Mouse (Mus musculus) CH12.LX (cell line): ENCODE measurements around the gene Chst15. TPM values are rescaled to one million over a fixed set of nuclear protein-coding genes. Genes with fewer than 3 reads are reported as not detected.

Experiments used
- DNase-seq: peaks from one replicate; pipeline ENCODE4 v3.0.0-alpha.2; 2013; ENCODE audit errors: extremely low read depth
- H3K27ac ChIP-seq: 2 replicates; pipeline ENCODE4 v1.5.1; 2012; ENCODE audit warnings: low read depth, mild to moderate bottlenecking, control low read depth, moderate library complexity; ENCODE audit not compliant: insufficient read depth
- H3K27me3 ChIP-seq: replicated peaks from 2 replicates; pipeline ENCODE3; 2012; ENCODE audit warnings: inconsistent platforms
- H3K36me3 ChIP-seq, 2 experiments: replicated peaks in 1 of 2; 2 replicates each; pipeline versions ENCODE3 to v1.6.1; 2012; ENCODE audit warnings: inconsistent platforms in 1 of 2, low read length in 1 of 2, mild to moderate bottlenecking in 1 of 2, mixed read lengths in 1 of 2, moderate library complexity in 1 of 2; ENCODE audit not compliant: control insufficient read depth in 1 of 2, insufficient read depth in 1 of 2
- H3K4me1 ChIP-seq, 2 experiments: 2 replicates each; pipeline ENCODE4 v1.6.1; 2012; ENCODE audit warnings: inconsistent platforms in 1 of 2, moderate library complexity in 1 of 2; ENCODE audit not compliant: insufficient read depth in 2 of 2, control insufficient read depth in 1 of 2
- H3K4me2 ChIP-seq: 2 replicates; pipeline ENCODE4 v1.6.1; 2012; ENCODE audit warnings: low read depth, mild to moderate bottlenecking, control low read depth; ENCODE audit not compliant: poor library complexity, insufficient read depth, severe bottlenecking
- H3K4me3 ChIP-seq, 3 experiments: fragments of 150-350 bp in 1 of 3; sonication (generic) in 1 of 3; replicated peaks in 1 of 3; 2 replicates each; pipeline versions ENCODE3 to v1.5.1; 2011 to 2012; ENCODE audit warnings: low read depth in 2 of 3, low read length in 2 of 3, mild to moderate bottlenecking in 2 of 3, moderate library complexity in 2 of 3, control low read depth in 1 of 3, improper control_type of control experiment in 1 of 3, inconsistent platforms in 1 of 3, mixed read lengths in 1 of 3; ENCODE audit not compliant: poor library complexity in 1 of 3
- H3K79me2 ChIP-seq: replicated peaks from 2 replicates; pipeline ENCODE4 v1.6.1; 2012; ENCODE audit warnings: mild to moderate bottlenecking, moderate library complexity; ENCODE audit not compliant: control insufficient read depth, poor library complexity, insufficient read depth, severe bottlenecking; ENCODE audit errors: extremely low read depth
- H3K9ac ChIP-seq: 2 replicates; pipeline ENCODE4 v1.6.1; 2012; ENCODE audit warnings: low read depth, mild to moderate bottlenecking, control low read depth, moderate library complexity; ENCODE audit not compliant: insufficient read depth
- H3K9me3 ChIP-seq: replicated peaks from 2 replicates; pipeline ENCODE3; 2012; ENCODE audit warnings: low read length, inconsistent platforms, mixed read lengths
- BHLHE40 ChIP-seq: IDR thresholded peaks from 2 replicates; pipeline ENCODE4 v1.6.1; 2011; ENCODE audit warnings: mild to moderate bottlenecking, low read depth, low read length, improper control_type of control experiment
- CHD1 ChIP-seq: IDR thresholded peaks from 2 replicates; pipeline ENCODE4 v1.6.1; 2012; ENCODE audit warnings: low read depth, low read length, improper control_type of control experiment, inconsistent platforms
- CHD2 ChIP-seq: IDR thresholded peaks from 2 replicates; pipeline ENCODE4 v1.6.1; 2011; ENCODE audit warnings: low read length, improper control_type of control experiment
- CTCF ChIP-seq, 2 experiments: IDR thresholded peaks in 1 of 2; conservative IDR thresholded peaks in 1 of 2; 2 replicates each; pipeline ENCODE4 v1.5.1; 2011 to 2012; ENCODE audit warnings: low read depth in 2 of 2, low read length in 2 of 2, improper control_type of control experiment in 1 of 2, inconsistent platforms in 1 of 2, mild to moderate bottlenecking in 1 of 2, moderate library complexity in 1 of 2
- E2F4 ChIP-seq: IDR thresholded peaks from 2 replicates; pipeline ENCODE4 v1.6.1; 2011; ENCODE audit warnings: low read depth, low read length, improper control_type of control experiment; ENCODE audit not compliant: insufficient replicate concordance
- EP300 ChIP-seq: IDR thresholded peaks from 2 replicates; pipeline ENCODE4 v1.6.1; 2011; ENCODE audit warnings: low read length, improper control_type of control experiment
- ETS1 ChIP-seq: conservative IDR thresholded peaks from 2 replicates; pipeline ENCODE4 v1.6.1; 2012; ENCODE audit warnings: low read depth, mild to moderate bottlenecking, inconsistent platforms, low read length, improper control_type of control experiment, moderate library complexity
- GABPA ChIP-seq: IDR thresholded peaks from 2 replicates; pipeline ENCODE4 v1.6.1; 2012; ENCODE audit warnings: low read depth, low read length, improper control_type of control experiment, inconsistent platforms; ENCODE audit not compliant: insufficient replicate concordance
- JUND ChIP-seq: conservative IDR thresholded peaks from 2 replicates; pipeline ENCODE4 v1.6.1; 2011; ENCODE audit warnings: low read depth, low read length, improper control_type of control experiment
- MAFK ChIP-seq: IDR thresholded peaks from 2 replicates; pipeline ENCODE4 v1.6.1; 2011; ENCODE audit warnings: low read length, improper control_type of control experiment; ENCODE audit not compliant: insufficient replicate concordance
- MAZ ChIP-seq: IDR thresholded peaks from 2 replicates; pipeline ENCODE4 v1.6.1; 2012; ENCODE audit warnings: low read depth, mild to moderate bottlenecking, inconsistent platforms, low read length, improper control_type of control experiment, moderate library complexity
- MEF2A ChIP-seq: IDR thresholded peaks from 2 replicates; pipeline ENCODE4 v1.6.1; 2014; ENCODE audit warnings: low read depth, mild to moderate bottlenecking, inconsistent platforms, low read length, improper control_type of control experiment, borderline replicate concordance
- MXI1 ChIP-seq: IDR thresholded peaks from 2 replicates; pipeline ENCODE4 v1.6.1; 2011; ENCODE audit warnings: mild to moderate bottlenecking, low read depth, low read length, improper control_type of control experiment
- MYC ChIP-seq: IDR thresholded peaks from 2 replicates; pipeline ENCODE4 v1.6.1; 2011; ENCODE audit warnings: low read depth, mild to moderate bottlenecking, improper control_type of control experiment, low read length
- NRF1 ChIP-seq: IDR thresholded peaks from 2 replicates; pipeline ENCODE4 v1.6.1; 2014; ENCODE audit warnings: low read depth, mild to moderate bottlenecking, inconsistent platforms, low read length, improper control_type of control experiment, moderate library complexity
- PAX5 ChIP-seq: IDR thresholded peaks from 2 replicates; pipeline ENCODE4 v1.6.1; 2012; ENCODE audit warnings: low read length, inconsistent platforms, mixed read lengths
- POLR2A ChIP-seq: IDR thresholded peaks from 2 replicates; pipeline ENCODE4 v1.6.1; 2011; ENCODE audit warnings: low read depth, mild to moderate bottlenecking, improper control_type of control experiment, low read length
- RAD21 ChIP-seq: IDR thresholded peaks from 2 replicates; pipeline ENCODE4 v1.6.1; 2011; ENCODE audit warnings: low read depth, mild to moderate bottlenecking, low read length, improper control_type of control experiment, moderate library complexity
- SIN3A ChIP-seq: IDR thresholded peaks from 2 replicates; pipeline ENCODE4 v1.6.1; 2012; ENCODE audit warnings: low read length, improper control_type of control experiment, inconsistent platforms
- SMC3 ChIP-seq: IDR thresholded peaks from 2 replicates; pipeline ENCODE4 v1.6.1; 2011; ENCODE audit warnings: low read depth, low read length, improper control_type of control experiment
- TBP ChIP-seq: conservative IDR thresholded peaks from 2 replicates; pipeline ENCODE4 v1.6.1; 2011; ENCODE audit warnings: low read depth, low read length, improper control_type of control experiment
- TCF12 ChIP-seq: IDR thresholded peaks from 2 replicates; pipeline ENCODE4 v1.6.1; 2014; ENCODE audit warnings: low read depth, mild to moderate bottlenecking, inconsistent platforms, low read length, improper control_type of control experiment
- USF2 ChIP-seq: conservative IDR thresholded peaks from 2 replicates; pipeline ENCODE4 v1.6.1; 2011; ENCODE audit warnings: low read depth, low read length, improper control_type of control experiment
- ZKSCAN1 ChIP-seq: IDR thresholded peaks from 2 replicates; pipeline ENCODE4 v1.6.1; 2012; ENCODE audit warnings: low read depth, inconsistent platforms, low read length, improper control_type of control experiment, borderline replicate concordance
- ZMIZ1 ChIP-seq: IDR thresholded peaks from 2 replicates; pipeline ENCODE4 v1.6.1; 2012; ENCODE audit warnings: low read depth, mild to moderate bottlenecking, inconsistent platforms, low read length, improper control_type of control experiment
- ZNF384 ChIP-seq: IDR thresholded peaks from 2 replicates; pipeline ENCODE4 v1.6.1; 2012; ENCODE audit warnings: low read depth, low read length, improper control_type of control experiment, inconsistent platforms
- dilution Hi-C: fragments of 300-500 bp; cut with MboI; formaldehyde crosslinking; loops from 2 replicates; pipeline ENCODE4 v1.14.3; 2020; ENCODE audit warnings: low sequenced_read_pairs; ENCODE audit not compliant: extremely low pct_unique_long_range_greater_than_20kb, extremely low pct_ligation_motif_present
- in situ Hi-C: fragments of 300-500 bp; cut with MboI; formaldehyde crosslinking; loops from 3 replicates; pipeline ENCODE4 v1.14.3; 2019; ENCODE audit warnings: low sequenced_read_pairs, low pct_ligation_motif_present, low pct_unique_long_range_greater_than_20kb, mixed read lengths
- polyA plus RNA-seq: library from polyadenylated mRNA; unstranded; fragments of >175 nt; gene quantifications from 2 replicates; pipeline ENCODE4 v1.2.1, GENCODE M21; 2012; ENCODE audit warnings: low read depth; ENCODE audit not compliant: insufficient read length
- total RNA-seq, 2 experiments: library from RNA; depleted of rRNA; stranded (reverse); fragments of 300-350 nt in 1 of 2; fragments of >200 nt in 1 of 2; gene quantifications; 2 replicates each; pipeline ENCODE4 v1.2.3; 2012 to 2014

The Chst15 gene
- total and polyA plus RNA-seq, 3 experiments = 0.42 to 0.81 (median 0.57) TPM

GRCm38 (mm10) chr7:132333078-132333477 lies 16.1 kb upstream of the Chst15 start:
- no peak overlapping the region for H3K27ac ChIP-seq

GRCm38 (mm10) chr7:132332176-132332575 lies 15.1 kb upstream of the Chst15 start:
- H3K4me2 ChIP-seq = no peak overlapping the region
- peaks cover 8% of the 10 kb centered on the region for H3K9me3 ChIP-seq
- H3K27ac ChIP-seq = no peak overlapping the region
- DNase-seq = no peak
- H3K4me3 ChIP-seq = no peak overlapping the region
- no peaks in the 10 kb centered on the region for H3K36me3 ChIP-seq
- H3K79me2 ChIP-seq = no peaks in the 10 kb centered on the region
- peaks cover 39% of the 10 kb centered on the region for H3K27me3 ChIP-seq
- TF ChIP-seq MAFK (no peak), RAD21 (no peak), TBP (no peak), JUND (no peak), E2F4 (no peak), SMC3 (no peak), NRF1 (no peak), MAZ (no peak), POLR2A (no peak), EP300 (no peak), CHD1 (no peak), PAX5 (no peak), GABPA (no peak), ZNF384 (no peak), USF2 (no peak), CHD2 (no peak)
- no peaks in the 10 kb centered on the region for H3K4me1 ChIP-seq
- in situ Hi-C loops (no loop called here), dilution Hi-C loops (no loop called here)
- H3K9ac ChIP-seq = no peak overlapping the region

More at GRCm38 (mm10) chr7:132333078-132333477, 16.1 kb upstream of the Chst15 start:
- Histone ChIP-seq H3K9me3 (peaks cover 8% of the 10 kb centered on the region), H3K9ac (no peak overlapping the region), H3K79me2 (no peaks in the 10 kb centered on the region), H3K36me3 (no peaks in the 10 kb centered on the region), H3K4me2 (no peak overlapping the region), H3K4me1 (no peaks in the 10 kb centered on the region), H3K27me3 (peaks cover 44% of the 10 kb centered on the region), H3K4me3 (no peak overlapping the region)
- DNase-seq = no peak
- dilution Hi-C loops (no loop called here), in situ Hi-C loops (no loop called here)
- TF ChIP-seq MAZ (no peak), MEF2A (no peak), SIN3A (no peak), CTCF (conservative IDR thresholded peaks at IDR 0.05 in 1 of 2, IDR thresholded peaks at IDR 0.05 in 1 of 2; ENCODE audit: low read depth in 2 of 2, low read length in 2 of 2) (no peak), PAX5 (no peak), JUND (no peak), CHD2 (no peak), MXI1 (no peak), ETS1 (no peak), BHLHE40 (no peak), MYC (no peak), TBP (no peak), ZKSCAN1 (no peak), TCF12 (no peak), ZMIZ1 (no peak)
